Mouse (Mus musculus): ENCODE data around the gene Col16a1. TPM values are rescaled to one million over a fixed set of nuclear protein-coding genes. Genes with fewer than 3 reads are reported as not detected.

The Col16a1 gene
- total RNA-seq, 1 experiment: 4.9 TPM

DNA sequence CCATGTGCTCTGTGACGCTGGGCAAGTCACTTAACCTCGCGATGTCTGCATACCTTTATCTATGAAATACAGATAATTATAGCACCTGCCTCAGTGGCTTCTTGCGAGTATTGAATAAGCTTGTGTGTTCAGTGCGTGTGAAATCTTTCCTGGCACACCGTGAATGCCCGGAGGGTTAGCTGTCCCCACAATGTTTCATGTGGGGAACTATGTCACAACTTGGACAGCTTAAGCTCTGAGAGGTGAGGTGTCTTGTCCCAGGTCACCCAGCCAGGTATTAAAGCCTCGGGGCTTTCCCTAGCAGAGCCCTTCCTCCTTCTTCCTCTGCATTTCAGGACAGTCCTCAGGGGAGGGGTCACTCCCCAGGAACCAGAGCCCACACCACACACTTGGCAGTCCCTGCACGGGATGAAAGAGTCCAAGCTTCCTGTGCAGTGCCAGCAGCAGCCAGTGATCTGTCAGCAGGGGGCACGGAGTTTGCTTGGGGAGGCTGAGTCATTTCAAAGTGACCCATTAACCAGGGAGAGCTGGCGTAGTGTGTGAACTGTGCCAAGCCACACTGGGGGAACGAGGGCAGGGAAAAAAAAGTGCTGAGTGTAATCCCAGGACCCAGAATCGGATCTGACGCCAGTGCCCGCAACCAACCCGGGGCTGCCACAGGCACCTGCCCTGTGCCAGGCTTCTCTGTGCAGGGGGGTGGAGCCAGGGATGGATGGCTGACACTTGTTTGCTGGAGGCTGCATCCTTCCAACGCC, 27.3 kb downstream of the Col16a1 start:
- TF ChIP-seq ZC3H11A (IDR thresholded peaks at IDR 0.05; ENCODE audit: borderline replicate concordance, low read depth, low read length): no peak
- no peak for TF ChIP-seq HCFC1 (IDR thresholded peaks at IDR 0.05; ENCODE audit: borderline replicate concordance, insufficient read depth, low read length)
- no peak for TF ChIP-seq CHD2 (IDR thresholded peaks at IDR 0.05; ENCODE audit: low read depth, low read length)
- TF ChIP-seq MAFK (IDR thresholded peaks at IDR 0.05; ENCODE audit: insufficient read depth, low read depth, low read length): no peak
- TF ChIP-seq ZNF384 (IDR thresholded peaks at IDR 0.05; ENCODE audit: low read depth, low read length): no peak
- no peak for DNase-seq (ENCODE audit: low read depth, low spot score)
- Histone ChIP-seq H3K4me1 (ENCODE audit: control insufficient read depth in 2 of 2, insufficient read depth in 2 of 2, low read length in 2 of 2, poor library complexity in 1 of 2) (no peaks in the 10 kb centered on the region; a peak in 1 of 4 replicates), H3K27ac (ENCODE audit: insufficient read depth, low read depth, low read length, poor library complexity, severe bottlenecking) (no peak overlapping the region), H3K36me3 (ENCODE audit: control insufficient read depth, insufficient read depth, low read length, poor library complexity, severe bottlenecking) (no peaks in the 10 kb centered on the region), H3K9ac (ENCODE audit: insufficient read depth, low read depth, low read length, poor library complexity, severe bottlenecking) (no peak overlapping the region), H3K9me3 (ENCODE audit: control insufficient read depth, insufficient read depth, low read depth, low read length) (no peaks in the 10 kb centered on the region), H3K4me3 (ENCODE audit: insufficient read depth in 1 of 2, low read depth in 1 of 2, low read length in 2 of 2, poor library complexity in 1 of 2, severe bottlenecking in 1 of 2) (no peak overlapping the region)
- in situ Hi-C loops (cut with MboI; ENCODE audit: low sequenced_read_pairs in 2 of 2, unreplicated experiment in 2 of 2): no loop called here

DNA sequence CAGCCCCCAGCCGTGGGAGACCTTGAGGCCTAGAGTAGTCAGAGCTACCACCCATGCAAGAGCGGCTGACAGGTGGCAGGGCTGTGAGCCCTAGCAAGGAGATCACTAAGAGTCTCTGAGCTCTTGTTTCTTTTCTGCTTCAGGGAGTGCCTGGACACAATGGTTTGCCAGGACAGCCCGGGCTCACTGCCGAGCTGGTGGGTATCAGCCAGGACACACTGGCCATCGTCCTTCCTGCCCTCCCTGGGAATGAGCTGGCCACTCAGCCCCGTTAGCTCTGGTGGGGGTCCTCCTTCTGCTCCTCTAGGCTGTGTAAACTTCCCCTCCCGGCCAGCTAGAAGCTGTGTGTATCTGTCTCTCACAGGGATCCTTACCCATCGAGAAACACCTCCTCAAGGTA, 29.2 kb downstream of the Col16a1 start:
- TF ChIP-seq ZNF384 (IDR thresholded peaks at IDR 0.05; ENCODE audit: low read depth, low read length): no peak
- TF ChIP-seq HCFC1 (IDR thresholded peaks at IDR 0.05; ENCODE audit: borderline replicate concordance, insufficient read depth, low read length): no peak
- TF ChIP-seq MAFK (IDR thresholded peaks at IDR 0.05; ENCODE audit: insufficient read depth, low read depth, low read length): no peak
- no peak for TF ChIP-seq ZC3H11A (IDR thresholded peaks at IDR 0.05; ENCODE audit: borderline replicate concordance, low read depth, low read length)
- TF ChIP-seq CHD2 (IDR thresholded peaks at IDR 0.05; ENCODE audit: low read depth, low read length): no peak
- H3K4me3 ChIP-seq (ENCODE audit: insufficient read depth in 1 of 2, low read depth in 1 of 2, low read length in 2 of 2, poor library complexity in 1 of 2, severe bottlenecking in 1 of 2): no peak overlapping the region
- DNase-seq (ENCODE audit: low read depth, low spot score): no peak
- no peak overlapping the region for H3K27ac ChIP-seq (ENCODE audit: insufficient read depth, low read depth, low read length, poor library complexity, severe bottlenecking)
- H3K9ac ChIP-seq (ENCODE audit: insufficient read depth, low read depth, low read length, poor library complexity, severe bottlenecking): no peak overlapping the region
- no peaks in the 10 kb centered on the region for H3K9me3 ChIP-seq (ENCODE audit: control insufficient read depth, insufficient read depth, low read depth, low read length)
- no peaks in the 10 kb centered on the region; a peak in 1 of 4 replicates for H3K4me1 ChIP-seq (ENCODE audit: control insufficient read depth in 2 of 2, insufficient read depth in 2 of 2, low read length in 2 of 2, poor library complexity in 1 of 2)
- H3K36me3 ChIP-seq (ENCODE audit: control insufficient read depth, insufficient read depth, low read length, poor library complexity, severe bottlenecking): no peaks in the 10 kb centered on the region
- in situ Hi-C loops (cut with MboI; ENCODE audit: low sequenced_read_pairs in 2 of 2, unreplicated experiment in 2 of 2): no loop called here

DNA sequence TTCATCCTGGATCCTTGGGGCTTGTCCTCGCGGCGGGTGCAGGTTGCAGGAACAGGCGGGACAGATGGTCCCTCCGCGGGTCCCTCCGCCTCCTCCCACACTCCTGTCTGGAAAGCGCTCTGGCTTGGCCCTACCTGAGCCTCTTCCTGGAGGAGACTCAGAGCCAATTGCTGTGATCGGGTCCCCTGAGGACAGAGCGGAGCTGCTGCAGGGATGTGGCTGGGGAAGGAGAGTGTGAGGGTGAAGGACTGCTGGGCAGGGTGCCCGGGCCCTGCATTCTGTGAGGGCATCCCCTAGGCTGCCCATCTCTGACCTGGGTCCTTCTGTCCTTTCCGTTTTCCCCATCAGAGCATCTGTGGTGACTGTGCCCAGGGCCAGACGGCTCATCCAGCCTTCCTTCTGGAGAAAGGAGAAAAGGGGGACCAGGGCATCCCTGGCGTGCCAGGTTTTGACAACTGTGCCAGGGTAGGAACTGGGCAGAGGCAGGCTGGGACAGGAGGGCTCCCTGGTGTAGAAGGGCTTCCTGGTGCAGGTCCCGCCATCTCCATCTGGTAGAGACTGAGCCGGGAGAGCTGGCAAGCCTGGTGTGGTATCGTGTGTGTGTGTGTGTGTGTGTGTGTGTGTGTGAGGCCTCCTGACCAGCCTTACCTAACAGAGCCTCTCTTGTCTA, 31.3 kb downstream of the Col16a1 start:
- Histone ChIP-seq H3K27ac (ENCODE audit: insufficient read depth, low read depth, low read length, poor library complexity, severe bottlenecking) (no peak overlapping the region), H3K9ac (ENCODE audit: insufficient read depth, low read depth, low read length, poor library complexity, severe bottlenecking) (no peak overlapping the region), H3K4me3 (ENCODE audit: insufficient read depth in 1 of 2, low read depth in 1 of 2, low read length in 2 of 2, poor library complexity in 1 of 2, severe bottlenecking in 1 of 2) (peak overlapping the region in 1 of 2 experiments; percentile 27; a peak in 1 of 4 replicates), H3K9me3 (ENCODE audit: control insufficient read depth, insufficient read depth, low read depth, low read length) (no peaks in the 10 kb centered on the region), H3K36me3 (ENCODE audit: control insufficient read depth, insufficient read depth, low read length, poor library complexity, severe bottlenecking) (no peaks in the 10 kb centered on the region), H3K4me1 (ENCODE audit: control insufficient read depth in 2 of 2, insufficient read depth in 2 of 2, low read length in 2 of 2, poor library complexity in 1 of 2) (no peaks in the 10 kb centered on the region; a peak in 1 of 4 replicates)
- in situ Hi-C loops (cut with MboI; ENCODE audit: low sequenced_read_pairs in 2 of 2, unreplicated experiment in 2 of 2): no loop called here
- no peak for DNase-seq (ENCODE audit: low read depth, low spot score)
- TF ChIP-seq ZC3H11A (IDR thresholded peaks at IDR 0.05; ENCODE audit: borderline replicate concordance, low read depth, low read length) (no peak), CHD2 (IDR thresholded peaks at IDR 0.05; ENCODE audit: low read depth, low read length) (no peak), HCFC1 (IDR thresholded peaks at IDR 0.05; ENCODE audit: borderline replicate concordance, insufficient read depth, low read length) (no peak), MAFK (IDR thresholded peaks at IDR 0.05; ENCODE audit: insufficient read depth, low read depth, low read length) (no peak), ZNF384 (IDR thresholded peaks at IDR 0.05; ENCODE audit: low read depth, low read length) (no peak)

DNA sequence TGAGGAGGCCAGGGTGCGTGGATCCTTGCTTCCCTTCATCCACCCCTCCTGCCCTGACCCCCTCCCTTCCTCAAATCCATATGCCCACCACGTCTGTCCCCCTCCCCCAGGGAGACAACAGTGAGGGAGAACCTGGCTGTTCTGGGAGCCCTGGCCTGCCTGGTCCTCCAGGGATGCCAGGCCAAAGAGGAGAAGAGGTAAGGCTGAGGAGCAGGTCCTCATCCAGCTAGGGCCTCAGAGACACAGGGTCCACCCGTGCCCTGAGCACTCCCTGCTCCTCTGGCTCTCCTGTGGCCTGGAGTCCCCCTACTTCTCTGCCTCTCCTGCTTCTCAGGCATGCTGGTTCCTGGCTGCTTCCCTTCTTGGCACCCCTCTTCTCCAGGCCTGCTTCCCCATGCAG, 31.9 kb downstream of the Col16a1 start:
- in situ Hi-C loops (cut with MboI; ENCODE audit: low sequenced_read_pairs in 2 of 2, unreplicated experiment in 2 of 2): no loop called here
- no peaks in the 10 kb centered on the region for H3K9me3 ChIP-seq (ENCODE audit: control insufficient read depth, insufficient read depth, low read depth, low read length)
- no peaks in the 10 kb centered on the region for H3K36me3 ChIP-seq (ENCODE audit: control insufficient read depth, insufficient read depth, low read length, poor library complexity, severe bottlenecking)
- TF ChIP-seq ZC3H11A (IDR thresholded peaks at IDR 0.05; ENCODE audit: borderline replicate concordance, low read depth, low read length) (no peak), ZNF384 (IDR thresholded peaks at IDR 0.05; ENCODE audit: low read depth, low read length) (no peak), HCFC1 (IDR thresholded peaks at IDR 0.05; ENCODE audit: borderline replicate concordance, insufficient read depth, low read length) (no peak), CHD2 (IDR thresholded peaks at IDR 0.05; ENCODE audit: low read depth, low read length) (no peak), MAFK (IDR thresholded peaks at IDR 0.05; ENCODE audit: insufficient read depth, low read depth, low read length) (no peak)
- no peak for DNase-seq (ENCODE audit: low read depth, low spot score)
- H3K4me3 ChIP-seq (ENCODE audit: insufficient read depth in 1 of 2, low read depth in 1 of 2, low read length in 2 of 2, poor library complexity in 1 of 2, severe bottlenecking in 1 of 2): no peak overlapping the region
- H3K9ac ChIP-seq (ENCODE audit: insufficient read depth, low read depth, low read length, poor library complexity, severe bottlenecking): no peak overlapping the region
- H3K27ac ChIP-seq (ENCODE audit: insufficient read depth, low read depth, low read length, poor library complexity, severe bottlenecking): no peak overlapping the region
- H3K4me1 ChIP-seq (ENCODE audit: control insufficient read depth in 2 of 2, insufficient read depth in 2 of 2, low read length in 2 of 2, poor library complexity in 1 of 2): no peaks in the 10 kb centered on the region; a peak in 1 of 4 replicates

Measured in ES-E14 (cell line).